Mouse (Mus musculus) C2C12 (cell line): Measurements from ENCODE around the gene Sidt1. TPM values are rescaled to one million over a fixed set of nuclear protein-coding genes. Genes with fewer than 3 reads are reported as not detected.

Experiments
- H3K27me3 ChIP-seq: one replicate; pipeline ENCODE4 v1.6.1; 2011; ENCODE audit not compliant: control insufficient read depth, insufficient read depth, insufficient read length
- H3K36me3 ChIP-seq: one replicate; pipeline ENCODE4 v1.6.1; 2011; ENCODE audit not compliant: control insufficient read depth, insufficient read depth
- H3K4me3 ChIP-seq: one replicate; pipeline ENCODE4 v1.5.1; 2011; ENCODE audit warnings: mild to moderate bottlenecking, control low read depth; ENCODE audit not compliant: poor library complexity, insufficient read depth, severe bottlenecking
- H3K79me2 ChIP-seq: one replicate; pipeline ENCODE4 v1.6.1; 2011; ENCODE audit not compliant: control insufficient read depth, insufficient read depth
- H3K79me3 ChIP-seq: one replicate; pipeline ENCODE4 v1.6.1; 2011; ENCODE audit warnings: low read depth, control low read depth
- H3ac ChIP-seq: one replicate; pipeline ENCODE3; 2011; ENCODE audit warnings: low read depth; ENCODE audit not compliant: control insufficient read depth, insufficient read length
- CEBPB ChIP-seq: IDR thresholded peaks from one replicate; pipeline ENCODE4 v1.6.1; 2011; ENCODE audit warnings: low read depth, mild to moderate bottlenecking, control low read depth, moderate library complexity
- CTCF ChIP-seq: IDR thresholded peaks from one replicate; pipeline ENCODE4 v1.5.1; 2011; ENCODE audit not compliant: control insufficient read depth, insufficient read depth, insufficient read length
- FOSL1 ChIP-seq: IDR thresholded peaks from one replicate; pipeline ENCODE4 v1.8.0; 2011; ENCODE audit warnings: mild to moderate bottlenecking, low read length; ENCODE audit not compliant: poor library complexity, insufficient read depth, severe bottlenecking
- MAX ChIP-seq: IDR thresholded peaks from one replicate; pipeline ENCODE4 v1.6.1; 2011; ENCODE audit warnings: mild to moderate bottlenecking, control low read depth
- MYOD1 ChIP-seq: IDR thresholded peaks from one replicate; pipeline ENCODE4 v1.6.1; 2011; ENCODE audit warnings: low read depth; ENCODE audit not compliant: control insufficient read depth, insufficient read length
- MYOG ChIP-seq: IDR thresholded peaks from one replicate; pipeline ENCODE4 v1.6.1; 2011; ENCODE audit not compliant: control insufficient read depth, insufficient read length; ENCODE audit errors: extremely low read depth
- USF1 ChIP-seq: IDR thresholded peaks from one replicate; pipeline ENCODE4 v1.6.1; 2011; ENCODE audit warnings: low read depth, mild to moderate bottlenecking, control low read depth, moderate library complexity
- polyA plus RNA-seq: library from polyadenylated mRNA; unstranded; fragments of >200 nt; fragmentation: generic; extraction: Trizol; gene quantifications from one replicate; pipeline ENCODE4 v1.2.1, GENCODE M21; 2012; ENCODE audit warnings: missing spikeins

The Sidt1 gene
- polyA plus RNA-seq, 1 experiment = not detected

- Histone ChIP-seq H3ac (no peak overlapping the region), H3K27me3 (no peaks in the 10 kb centered on the region), H3K4me3 (no peak overlapping the region), H3K79me2 (no peaks in the 10 kb centered on the region), H3K79me3 (no peaks in the 10 kb centered on the region), H3K36me3 (no peaks in the 10 kb centered on the region)
- TF ChIP-seq MYOG = no peak
Measured at GRCm38 (mm10) chr16:44280806-44281205, 52.2 kb downstream of the Sidt1 start.

DNA sequence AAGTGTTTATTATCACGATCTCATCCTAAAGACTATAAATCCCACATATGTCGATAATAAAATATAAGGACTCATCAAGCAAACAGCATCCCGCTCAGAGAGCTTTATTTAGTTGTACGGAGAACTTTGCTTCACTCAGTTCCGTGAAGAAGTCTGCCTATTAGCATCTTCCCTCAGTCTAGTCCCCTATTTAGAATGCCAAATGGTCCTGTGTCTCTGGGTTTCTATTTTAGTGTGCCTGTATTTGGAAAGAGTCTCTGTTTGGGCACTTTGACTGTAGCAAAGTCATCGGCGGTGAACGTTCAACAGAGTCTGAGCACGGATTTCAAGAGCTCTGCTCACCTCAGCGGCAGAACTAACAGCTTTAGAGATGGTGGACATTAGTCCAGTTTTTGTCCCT, 55.8 kb downstream of the Sidt1 start:
- H3K4me3 ChIP-seq = no peak overlapping the region
- no peaks in the 10 kb centered on the region for H3K36me3 ChIP-seq
- no peaks in the 10 kb centered on the region for H3K27me3 ChIP-seq
- H3K79me3 ChIP-seq = no peaks in the 10 kb centered on the region
- H3ac ChIP-seq = no peak overlapping the region
- TF ChIP-seq MYOG (no peak), CTCF (no peak), FOSL1 (no peak), USF1 (no peak), MAX (no peak), CEBPB (no peak), MYOD1 (no peak)
- H3K79me2 ChIP-seq = no peaks in the 10 kb centered on the region

- Histone ChIP-seq H3K36me3 (no peaks in the 10 kb centered on the region), H3K79me2 (no peaks in the 10 kb centered on the region), H3ac (no peak overlapping the region), H3K27me3 (no peaks in the 10 kb centered on the region), H3K4me3 (no peak overlapping the region), H3K79me3 (no peaks in the 10 kb centered on the region)
- no peak for TF ChIP-seq MYOG
- TF ChIP-seq USF1 = no peak
- TF ChIP-seq MYOD1 = no peak
- TF ChIP-seq CTCF = no peak
- TF ChIP-seq CEBPB = no peak
- no peak for TF ChIP-seq MAX
- TF ChIP-seq FOSL1 = no peak
Measured at GRCm38 (mm10) chr16:44271371-44272038, 61.5 kb downstream of the Sidt1 start.

DNA sequence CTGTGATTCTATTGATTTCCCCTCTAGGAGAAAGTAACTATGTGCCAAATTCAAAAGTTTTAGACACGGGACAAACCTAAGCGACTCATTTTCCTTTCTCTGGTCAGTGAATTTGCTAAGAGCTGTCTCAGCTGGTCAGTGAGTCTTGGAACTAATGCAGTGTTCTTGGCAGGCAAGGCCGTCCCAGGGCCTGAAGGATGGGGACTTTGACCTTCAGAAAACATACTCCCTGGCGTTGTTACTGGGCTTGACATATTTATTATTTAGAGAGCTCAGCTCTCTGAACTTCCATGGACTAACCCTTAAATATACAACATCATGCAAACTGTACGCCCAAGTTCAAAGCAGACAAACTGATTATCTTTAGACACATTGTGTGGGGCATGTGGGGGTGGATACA, 62.4 kb downstream of the Sidt1 start:
- no peaks in the 10 kb centered on the region for H3K36me3 ChIP-seq
- TF ChIP-seq FOSL1 = no peak
- no peak for TF ChIP-seq MAX
- no peak for TF ChIP-seq CEBPB
- no peak for TF ChIP-seq MYOD1
- TF ChIP-seq USF1 = no peak
- TF ChIP-seq MYOG = no peak
- TF ChIP-seq CTCF = no peak
- no peaks in the 10 kb centered on the region for H3K27me3 ChIP-seq
- H3K79me3 ChIP-seq = no peaks in the 10 kb centered on the region
- no peak overlapping the region for H3ac ChIP-seq
- no peaks in the 10 kb centered on the region for H3K79me2 ChIP-seq
- no peak overlapping the region for H3K4me3 ChIP-seq

DNA sequence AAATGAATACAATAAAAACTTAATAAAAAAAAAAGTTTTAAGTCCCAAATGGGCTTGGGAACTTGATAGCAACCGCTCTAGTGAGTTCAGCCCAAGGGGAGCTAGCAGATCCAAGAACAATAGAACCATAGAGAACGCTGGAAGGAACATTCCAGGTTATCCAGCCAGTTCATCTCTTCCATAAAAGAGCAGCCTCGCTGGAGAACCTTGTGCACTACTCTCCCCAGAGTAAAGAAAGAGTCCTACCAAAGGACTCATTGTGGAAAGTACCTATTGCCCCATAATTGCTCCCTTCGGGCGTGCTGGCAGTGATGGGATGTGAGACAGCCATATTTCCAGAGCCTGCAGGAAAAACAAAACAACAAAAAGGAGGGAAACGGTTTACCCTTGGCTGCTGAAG, 63.4 kb downstream of the Sidt1 start:
- Histone ChIP-seq H3ac (no peak overlapping the region), H3K79me3 (no peaks in the 10 kb centered on the region), H3K79me2 (no peaks in the 10 kb centered on the region), H3K27me3 (no peaks in the 10 kb centered on the region), H3K4me3 (no peak overlapping the region), H3K36me3 (no peaks in the 10 kb centered on the region)
- TF ChIP-seq USF1 (no peak), MYOD1 (no peak), FOSL1 (no peak), CTCF (no peak), MAX (no peak), CEBPB (no peak), MYOG (no peak)

- Histone ChIP-seq H3K27me3 (no peaks in the 10 kb centered on the region), H3K36me3 (no peaks in the 10 kb centered on the region), H3K4me3 (no peak overlapping the region), H3K79me3 (no peaks in the 10 kb centered on the region), H3ac (no peak overlapping the region), H3K79me2 (no peaks in the 10 kb centered on the region)
- TF ChIP-seq CEBPB = no peak
- TF ChIP-seq MYOG = no peak
- TF ChIP-seq FOSL1 = no peak
- TF ChIP-seq MYOD1 = no peak
- TF ChIP-seq MAX = no peak
- no peak for TF ChIP-seq CTCF
- no peak for TF ChIP-seq USF1
Measured at GRCm38 (mm10) chr16:44268541-44269215, 64.3 kb downstream of the Sidt1 start.
